Mouse (Mus musculus): ENCODE measurements around the gene Trim58. TPM values are rescaled to one million over a fixed set of nuclear protein-coding genes. Genes with fewer than 3 reads are reported as not detected.

Trim58 gene
- not detected in 2 replicates for polyA plus RNA-seq (2012; rRNA removed)

DNA sequence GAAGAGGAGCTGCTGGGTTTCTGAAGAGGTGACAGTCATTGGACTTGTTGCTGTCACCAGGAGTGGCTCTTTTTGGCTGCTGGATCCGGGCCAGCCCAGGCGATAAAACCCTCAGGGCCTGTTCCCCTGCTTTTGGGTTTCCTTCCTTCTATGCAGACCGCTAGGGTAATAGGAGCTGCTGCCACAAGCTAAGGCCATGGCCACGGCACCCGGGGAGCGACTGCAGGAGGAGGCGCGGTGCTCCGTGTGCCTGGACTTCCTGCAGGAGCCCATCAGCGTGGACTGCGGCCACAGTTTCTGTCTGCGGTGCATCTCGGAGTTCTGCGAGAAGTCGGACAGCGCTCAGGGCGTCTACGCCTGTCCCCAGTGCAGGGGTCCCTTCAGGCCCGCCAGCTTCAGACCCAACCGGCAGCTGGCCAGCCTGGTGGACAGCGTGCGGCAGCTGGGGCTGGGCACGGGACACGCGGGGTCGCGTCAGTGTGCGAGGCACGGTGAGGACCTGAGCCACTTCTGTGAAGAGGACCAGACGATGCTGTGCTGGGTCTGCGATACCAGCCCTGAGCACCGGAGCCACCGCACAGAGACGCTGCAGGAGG lies at the start of gene Trim58:
Trim58 (plus strand) TSS at position 194 of the 596 bp plus-strand sequence.
- no peak for DNase-seq (ENCODE audit: low read depth)

DNA sequence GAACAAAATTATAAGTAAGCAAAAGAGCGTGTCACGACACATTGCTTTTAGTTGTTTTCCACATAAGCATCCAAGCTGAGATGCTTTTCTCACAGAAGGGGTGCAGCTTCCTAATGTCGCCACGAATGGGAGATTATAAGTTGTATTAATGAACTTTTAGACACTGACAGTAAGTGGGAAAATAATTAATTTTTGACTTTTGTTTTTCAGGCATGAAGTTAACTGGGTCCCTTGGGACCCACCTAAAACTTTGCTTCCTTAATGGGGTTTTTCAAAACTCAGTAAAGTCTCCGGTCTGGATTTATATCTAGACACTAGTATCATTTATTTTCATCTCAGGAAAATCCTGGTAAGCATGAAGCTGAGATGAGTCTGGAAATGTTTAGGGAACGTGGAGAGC lies 45.5 kb upstream of the Trim58 start, which contains the start of gene Olfr324:
Olfr324 (plus strand) TSS at position 301 of the 400 bp plus-strand sequence.
- no peak for DNase-seq (ENCODE audit: low read depth)

GRCm38 (mm10) chr11:58597837-58598236 lies 42.4 kb upstream of the Trim58 start:
- DNase-seq (ENCODE audit: low read depth): no peak

- no peak for DNase-seq (ENCODE audit: low read depth)
Measured at GRCm38 (mm10) chr11:58602062-58602461, 38.2 kb upstream of the Trim58 start.

GRCm38 (mm10) chr11:58602800-58603560 lies 37.3 kb upstream of the Trim58 start:
- DNase-seq (ENCODE audit: low read depth): no peak

- DNase-seq (ENCODE audit: low read depth): no peak
Measured at GRCm38 (mm10) chr11:58604688-58605087, 35.6 kb upstream of the Trim58 start.

DNA sequence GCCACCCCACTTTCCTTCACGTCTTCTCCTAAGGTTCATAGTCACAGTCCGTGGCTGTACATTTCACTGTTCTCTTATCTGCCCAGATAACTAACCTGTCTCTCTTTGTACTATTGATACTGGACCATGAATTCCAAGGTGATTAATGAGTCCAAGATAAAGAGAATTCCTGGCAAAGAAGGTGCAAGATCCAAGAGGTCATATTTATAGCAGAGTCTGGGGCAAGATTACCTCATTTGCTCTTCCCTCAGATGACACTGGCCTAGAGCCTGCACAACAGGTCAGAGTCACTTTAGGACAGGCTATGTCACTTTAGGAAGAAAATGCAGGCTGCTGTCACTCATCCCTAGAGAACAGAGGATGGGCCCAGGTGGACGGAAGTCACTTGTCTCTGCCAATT lies 35.0 kb upstream of the Trim58 start:
- DNase-seq (ENCODE audit: low read depth): no peak

GRCm38 (mm10) chr11:58606177-58606919 lies 33.9 kb upstream of the Trim58 start:
- no peak for DNase-seq (ENCODE audit: low read depth)

DNA sequence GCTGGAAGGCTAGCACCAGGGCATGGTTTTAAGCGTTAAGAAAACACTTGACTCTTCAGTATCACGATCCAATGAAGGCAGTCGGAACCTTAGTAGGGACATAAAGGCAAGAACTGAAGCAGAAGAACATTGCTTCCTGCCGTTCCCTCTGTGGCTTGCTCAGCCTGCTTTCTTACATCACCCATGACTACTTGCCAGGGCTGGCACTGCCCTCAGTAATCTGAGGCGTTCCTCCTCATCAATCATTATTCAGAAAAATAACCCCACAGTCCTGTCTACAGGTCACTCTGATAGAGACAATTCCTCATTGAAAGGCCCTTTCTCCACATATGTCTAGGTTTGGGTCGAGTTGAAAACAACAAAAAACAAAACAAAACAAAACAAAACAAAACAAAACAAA lies 33.2 kb upstream of the Trim58 start:
- no peak for DNase-seq (ENCODE audit: low read depth)

DNA sequence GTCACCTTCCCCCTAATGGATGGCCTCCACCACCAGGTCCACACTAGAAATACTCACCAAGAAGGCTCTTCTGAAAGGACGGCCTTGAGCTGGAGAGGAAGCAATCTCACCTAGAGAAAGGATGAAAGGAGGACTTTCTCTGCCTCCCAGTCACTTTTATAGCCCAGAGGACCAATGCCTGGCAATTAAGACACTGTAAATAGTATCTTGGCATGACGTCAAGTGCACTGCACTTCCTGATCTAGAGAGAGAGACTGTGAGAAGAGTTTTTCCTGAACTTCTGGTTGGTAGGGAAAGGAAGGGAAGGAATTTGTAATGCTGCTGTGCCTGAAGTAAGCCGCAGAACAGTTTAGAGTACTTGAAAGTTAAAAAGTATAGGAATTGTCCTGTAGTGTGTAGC lies 26.9 kb upstream of the Trim58 start:
- DNase-seq (ENCODE audit: low read depth): no peak

- DNase-seq (ENCODE audit: low read depth): no peak
Measured at GRCm38 (mm10) chr11:58614526-58614925, 25.7 kb upstream of the Trim58 start.

- DNase-seq (ENCODE audit: low read depth): no peak
Measured at GRCm38 (mm10) chr11:58615975-58616374, 24.3 kb upstream of the Trim58 start, which contains the start of gene 2210407C18Rik. TSS of gene 2210407C18Rik (minus strand) at chr11:58616075.

DNA sequence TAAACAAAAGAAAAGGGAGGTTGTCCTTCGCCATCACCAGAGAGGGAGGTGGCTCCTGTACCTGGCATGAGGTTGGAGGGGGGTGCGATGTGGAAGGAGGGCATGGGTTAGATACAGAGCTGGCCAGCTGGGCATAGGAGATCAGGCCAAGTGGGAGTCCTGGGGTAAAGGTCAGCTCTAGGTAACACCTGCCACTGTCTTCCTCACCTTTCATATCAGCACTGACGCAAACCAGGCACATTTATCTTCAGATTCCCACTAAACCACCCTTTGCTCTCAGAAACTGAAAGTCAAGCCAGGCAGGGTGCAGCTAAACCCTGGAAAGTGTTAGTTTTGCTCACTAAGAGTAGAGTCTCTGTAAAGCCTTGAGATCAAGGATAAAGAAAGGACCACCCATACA lies 21.9 kb upstream of the Trim58 start:
- no peak for DNase-seq (ENCODE audit: low read depth)

DNA sequence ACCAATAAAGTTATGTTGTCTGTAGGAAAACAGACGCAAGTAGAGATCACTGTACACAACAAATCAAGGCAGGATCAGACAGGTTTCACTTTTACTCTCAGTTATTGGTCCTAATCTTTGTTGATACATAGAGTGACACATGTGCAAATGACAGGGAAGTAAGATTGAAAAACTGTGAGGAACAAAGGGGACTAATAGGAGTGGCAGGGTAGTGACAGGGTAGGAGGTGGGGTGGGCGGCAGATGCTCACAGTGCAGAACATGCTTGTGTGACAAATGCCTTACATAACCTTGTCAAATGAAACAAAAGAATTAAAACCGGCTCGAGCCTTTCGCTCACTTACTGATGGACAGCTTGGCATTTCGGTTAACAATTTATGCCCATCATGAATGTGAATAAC lies 21.5 kb upstream of the Trim58 start:
- no peak for DNase-seq (ENCODE audit: low read depth)

GRCm38 (mm10) chr11:58626146-58626545 lies 14.1 kb upstream of the Trim58 start:
- DNase-seq (ENCODE audit: low read depth): no peak

- no peak for DNase-seq (ENCODE audit: low read depth)
Measured at GRCm38 (mm10) chr11:58630401-58630800, 9.9 kb upstream of the Trim58 start, which contains the start of gene Olfr323. TSS of gene Olfr323 (minus strand) at chr11:58630501.

GRCm38 (mm10) chr11:58634878-58635277 lies 5.4 kb upstream of the Trim58 start:
- DNase-seq (ENCODE audit: low read depth): no peak

DNA sequence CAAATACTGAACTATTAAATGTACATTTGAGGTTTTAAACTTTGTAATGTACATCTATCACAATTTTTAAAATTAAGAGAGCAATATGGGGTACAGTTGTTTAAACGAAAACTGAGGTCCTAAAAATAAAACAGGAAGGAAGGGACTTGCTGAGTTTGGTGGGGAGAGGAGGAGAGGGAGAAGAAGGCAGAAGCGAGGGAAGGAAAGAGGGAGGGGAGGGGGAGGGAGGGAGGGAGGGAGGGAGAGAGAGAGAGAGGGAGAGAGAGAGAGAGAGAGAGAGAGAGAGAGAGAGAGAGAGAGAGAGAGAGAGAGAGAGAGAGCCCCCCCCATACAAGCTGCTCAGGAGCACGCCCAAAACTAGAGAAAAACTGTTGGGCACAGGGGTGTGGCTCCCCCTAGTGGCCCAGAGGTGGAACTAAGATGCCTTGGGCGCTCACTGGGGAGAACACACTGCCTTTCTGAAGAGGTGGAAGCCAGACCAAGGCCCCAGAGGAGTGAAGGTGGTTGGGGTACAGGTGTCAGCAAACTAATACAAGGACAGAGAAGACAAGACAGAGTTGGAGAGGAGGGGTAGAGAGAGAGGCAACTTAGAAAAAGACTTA lies 3.8 kb upstream of the Trim58 start:
- DNase-seq (ENCODE audit: low read depth): no peak

- no peak for DNase-seq (ENCODE audit: low read depth)
Measured at GRCm38 (mm10) chr11:58638176-58638701, 2.0 kb upstream of the Trim58 start.

DNA sequence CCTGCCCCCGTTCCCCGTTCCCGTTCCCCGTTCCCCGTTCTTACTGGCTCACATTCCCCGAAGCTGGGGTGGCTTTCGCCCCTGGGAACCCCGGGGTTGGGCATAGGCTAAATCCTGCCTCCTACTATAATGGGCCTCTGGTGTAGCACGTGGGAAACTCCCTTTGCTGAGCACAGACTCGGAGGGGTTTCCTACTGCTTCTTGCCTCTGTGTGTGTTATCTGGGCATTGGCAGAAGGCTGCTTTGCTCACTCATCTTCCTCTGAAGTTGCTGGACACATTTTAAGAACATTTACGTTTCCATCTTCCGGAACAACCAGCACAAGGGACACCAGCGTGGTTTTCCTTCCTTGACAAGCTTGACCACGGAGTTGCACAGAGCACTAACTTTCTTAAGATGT lies 792 bp downstream of the Trim58 start:
- no peak for DNase-seq (ENCODE audit: low read depth)

- DNase-seq (ENCODE audit: low read depth): no peak
Measured at GRCm38 (mm10) chr11:58641638-58642358, 1.5 kb downstream of the Trim58 start.

All from gonadal fat pad, adult 2 months (tissue).